Mouse (Mus musculus) effector memory CD4-positive, alpha-beta T cell, adult 7 months (primary cell): Measurements from ENCODE around the gene Csf1. TPM values are rescaled to one million over a fixed set of nuclear protein-coding genes. Genes with fewer than 3 reads are reported as not detected.

Experiments used
- polyA plus RNA-seq: library from polyadenylated mRNA; unstranded; fragments of 100-300 nt; shearing (Covaris generic); gene quantifications from one replicate; pipeline ENCODE4 v1.2.1, GENCODE M21; 2017

The Csf1 gene
- 5.3 TPM for polyA plus RNA-seq

DNA sequence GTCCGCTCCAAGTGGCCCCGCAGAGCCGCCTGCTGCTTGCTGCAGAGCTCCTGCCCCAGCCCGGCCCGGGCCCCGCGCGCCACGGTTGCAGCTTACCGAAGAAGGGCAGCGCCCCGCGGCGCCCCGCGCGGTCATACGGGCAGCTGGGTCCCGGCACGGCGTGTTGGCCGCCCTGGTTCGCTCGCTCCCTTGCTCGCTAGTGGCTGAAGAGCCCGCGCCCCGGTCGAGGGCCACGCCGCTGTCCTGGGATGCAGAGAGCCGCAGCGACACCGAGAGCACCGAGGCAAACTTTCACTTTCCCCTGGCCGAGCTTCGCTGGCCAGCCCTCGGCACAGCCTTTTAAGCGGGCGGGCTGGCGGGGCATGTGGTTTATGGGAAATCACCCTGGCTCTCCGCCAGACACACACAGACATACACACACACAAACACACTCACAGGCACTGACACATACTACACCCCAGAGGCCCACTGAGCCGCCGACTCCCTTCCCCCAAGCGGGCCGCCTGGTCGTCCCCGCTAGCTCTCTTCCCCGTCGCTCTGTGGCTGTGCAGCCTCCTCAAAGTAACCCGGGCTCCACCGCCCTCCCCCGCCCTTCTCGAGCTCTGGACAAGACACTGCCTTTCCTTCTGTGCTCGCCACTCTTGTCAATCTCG is at the start of gene Csf1:
Csf1 (minus strand) TSS at position 541 of the 653 bp plus-strand sequence.

DNA sequence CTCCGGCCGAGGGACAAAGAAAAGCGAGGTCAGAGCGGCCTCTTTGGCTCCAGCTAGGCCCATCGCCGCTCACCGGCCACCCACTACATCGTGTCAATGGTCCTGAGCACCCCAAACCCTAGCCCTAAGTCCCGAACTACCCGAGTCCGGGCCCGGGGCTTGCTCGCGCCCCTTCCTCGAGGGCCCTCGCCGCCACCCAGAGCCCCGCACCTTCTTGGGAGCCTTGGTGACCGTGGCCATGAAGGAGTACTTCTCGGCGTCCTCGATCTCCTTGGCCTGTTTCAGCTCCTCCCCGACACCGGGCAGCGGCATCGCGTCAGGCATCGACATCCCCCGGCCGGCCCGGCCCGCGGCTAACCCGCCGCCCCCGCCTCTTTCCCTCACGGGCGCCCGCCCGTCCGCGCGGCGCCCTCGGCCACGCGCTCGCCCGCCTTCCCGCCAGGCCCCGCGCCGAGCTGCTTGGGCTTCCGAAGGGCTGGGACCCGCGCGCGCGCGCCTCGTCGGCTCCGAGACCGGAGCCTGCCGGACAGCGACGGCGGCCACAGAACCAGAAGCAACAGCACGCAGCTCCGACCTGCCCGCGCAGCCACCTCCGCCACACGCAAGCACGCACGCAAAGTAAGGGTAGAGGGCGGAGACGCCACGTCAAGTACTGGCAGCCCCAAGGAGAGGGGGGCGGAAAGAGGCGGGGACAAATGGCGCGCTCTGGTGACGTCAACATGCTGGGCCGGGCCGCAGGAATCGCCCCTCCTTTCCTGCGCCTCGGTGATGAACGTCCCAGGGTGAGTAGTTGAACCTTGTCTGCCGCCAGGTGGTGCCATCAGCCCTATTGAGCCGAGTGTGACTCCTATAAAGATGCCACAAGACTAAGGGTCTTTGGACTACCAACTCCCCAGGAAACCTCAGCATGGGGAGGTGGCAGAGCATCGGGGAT is 64.1 kb downstream of the Csf1 start, which contains the start of gene Ahcyl1:
Ahcyl1 (minus strand) TSS at position 613 of the 934 bp plus-strand sequence.

Other genes starting within 250 kb of the Csf1 start
- gene Slc6a17, start 242.5 kb downstream of the Csf1 start, polyA plus RNA-seq: not detected
- gene Ubl4b, start 205.4 kb downstream of the Csf1 start, polyA plus RNA-seq: not detected
- not detected for gene Alx3, start 165.4 kb downstream of the Csf1 start, polyA plus RNA-seq
- gene Gm10961, start 129.1 kb downstream of the Csf1 start, polyA plus RNA-seq: not detected
- gene Strip1, start 128.8 kb downstream of the Csf1 start, polyA plus RNA-seq: 54.8 TPM
- 75.7 TPM for gene Ahcyl1, start 63.9 kb downstream of the Csf1 start, polyA plus RNA-seq
- gene Eps8l3, start 116.8 kb upstream of the Csf1 start, polyA plus RNA-seq: not detected
- gene Gstm5, start 135.4 kb upstream of the Csf1 start, polyA plus RNA-seq: 3.0 TPM
- gene Gstm7, start 171.3 kb upstream of the Csf1 start, polyA plus RNA-seq: not detected
- gene Gstm6, start 183.3 kb upstream of the Csf1 start, polyA plus RNA-seq: 0.67 TPM
- gene Gstm3, start 208.8 kb upstream of the Csf1 start, polyA plus RNA-seq: not detected
- gene Gstm2, start 226.0 kb upstream of the Csf1 start, polyA plus RNA-seq: not detected